Mouse (Mus musculus): ENCODE results near the gene Lrrc32. TPM values are rescaled to one million over a fixed set of nuclear protein-coding genes. Genes with fewer than 3 reads are reported as not detected.

The Lrrc32 gene
- polyA plus RNA-seq, 1 experiment from 2014 or later = 6.4 TPM

- Histone ChIP-seq H3K4me3 (ENCODE audit: low read depth, low read length) (no peak overlapping the region), H3K27me3 (replicated peaks; ENCODE audit: insufficient read depth, low read length) (no peaks in the 10 kb centered on the region), H3K4me2 (replicated peaks; ENCODE audit: low read depth, low read length) (no peak overlapping the region), H3K36me3 (ENCODE audit: insufficient read depth, low read length) (no peaks in the 10 kb centered on the region), H3K9me3 (ENCODE audit: low read length) (no peaks in the 10 kb centered on the region), H3K9ac (replicated peaks; ENCODE audit: low read depth) (no peak overlapping the region), H3K4me1 (ENCODE audit: insufficient read depth, low read depth, low read length) (peaks cover 7% of the 10 kb centered on the region; the same call in 1 of the 2 replicates), H3K27ac (ENCODE audit: low read length) (0 out of 2 replicates have a peak overlapping the region, but pooled peaks have one; percentile 32)
- WGBS = 28% methylated on average over 10 of the region's 10 CpGs
- peak; percentile 67 for DNase-seq (ENCODE audit: low spot score)
- TF ChIP-seq CTCF (IDR thresholded peaks at IDR 0.05) (no peak), EP300 (IDR thresholded peaks at IDR 0.05) (no peak)
- peak; percentile 56 for ATAC-seq
Measured at GRCm38 (mm10) chr7:98537210-98537966, 48.3 kb downstream of the Lrrc32 start.

- 0 out of 2 replicates have a peak overlapping the region, but pooled peaks have one; percentile 32 for H3K27ac ChIP-seq (ENCODE audit: low read length)
- no peak for DNase-seq (ENCODE audit: low spot score)
- 44% methylated on average over 8 of the region's 8 CpGs for WGBS
Measured at GRCm38 (mm10) chr7:98537967-98538573, 49.0 kb downstream of the Lrrc32 start.

GRCm38 (mm10) chr7:98540879-98541278, 51.8 kb downstream of the Lrrc32 start:
- WGBS = 72% methylated on average over 2 of the region's 2 CpGs
- ATAC-seq = no peak
- TF ChIP-seq EP300 (IDR thresholded peaks at IDR 0.05) (no peak), CTCF (IDR thresholded peaks at IDR 0.05) (no peak)

More at GRCm38 (mm10) chr7:98537967-98538573, 49.0 kb downstream of the Lrrc32 start:
- Histone ChIP-seq H3K9ac (replicated peaks; ENCODE audit: low read depth) (no peak overlapping the region), H3K27me3 (replicated peaks; ENCODE audit: insufficient read depth, low read length) (no peaks in the 10 kb centered on the region), H3K9me3 (ENCODE audit: low read length) (no peaks in the 10 kb centered on the region), H3K36me3 (ENCODE audit: insufficient read depth, low read length) (no peaks in the 10 kb centered on the region), H3K4me3 (ENCODE audit: low read depth, low read length) (no peak overlapping the region), H3K4me2 (replicated peaks; ENCODE audit: low read depth, low read length) (no peak overlapping the region), H3K4me1 (ENCODE audit: insufficient read depth, low read depth, low read length) (peaks cover 9% of the 10 kb centered on the region; the same call in 1 of the 2 replicates)
- TF ChIP-seq CTCF (IDR thresholded peaks at IDR 0.05) = no peak
- 0 out of 2 replicates have a peak, but pooled peaks have one; percentile 2 for ATAC-seq

GRCm38 (mm10) chr7:98541564-98541963, 52.5 kb downstream of the Lrrc32 start:
- DNase-seq (ENCODE audit: low spot score) = peak; percentile 55
- Histone ChIP-seq H3K4me3 (ENCODE audit: low read depth, low read length) (no peak overlapping the region), H3K27me3 (replicated peaks; ENCODE audit: insufficient read depth, low read length) (no peaks in the 10 kb centered on the region), H3K4me2 (replicated peaks; ENCODE audit: low read depth, low read length) (no peak overlapping the region), H3K27ac (ENCODE audit: low read length) (no peak overlapping the region), H3K9ac (replicated peaks; ENCODE audit: low read depth) (no peak overlapping the region), H3K36me3 (ENCODE audit: insufficient read depth, low read length) (no peaks in the 10 kb centered on the region), H3K4me1 (ENCODE audit: insufficient read depth, low read depth, low read length) (peaks cover 9% of the 10 kb centered on the region; the same call in 1 of the 2 replicates), H3K9me3 (ENCODE audit: low read length) (no peaks in the 10 kb centered on the region)
- peak; percentile 61 for ATAC-seq
- WGBS = 53% methylated on average over 5 of the region's 5 CpGs
- TF ChIP-seq CTCF (IDR thresholded peaks at IDR 0.05) (no peak), EP300 (IDR thresholded peaks at IDR 0.05) (no peak)

More at GRCm38 (mm10) chr7:98540879-98541278, 51.8 kb downstream of the Lrrc32 start:
- peaks cover 9% of the 10 kb centered on the region; the same call in 1 of the 2 replicates for H3K4me1 ChIP-seq (ENCODE audit: insufficient read depth, low read depth, low read length)
- no peaks in the 10 kb centered on the region for H3K9me3 ChIP-seq (ENCODE audit: low read length)
- no peaks in the 10 kb centered on the region for H3K36me3 ChIP-seq (ENCODE audit: insufficient read depth, low read length)
- no peaks in the 10 kb centered on the region for H3K27me3 ChIP-seq (replicated peaks; ENCODE audit: insufficient read depth, low read length)
- no peak overlapping the region for H3K4me2 ChIP-seq (replicated peaks; ENCODE audit: low read depth, low read length)
- no peak overlapping the region for H3K4me3 ChIP-seq (ENCODE audit: low read depth, low read length)
- no peak overlapping the region for H3K27ac ChIP-seq (ENCODE audit: low read length)
- no peak for DNase-seq (ENCODE audit: low spot score)
- H3K9ac ChIP-seq (replicated peaks; ENCODE audit: low read depth) = no peak overlapping the region

GRCm38 (mm10) chr7:98542267-98542666, 53.2 kb downstream of the Lrrc32 start:
- Histone ChIP-seq H3K27me3 (replicated peaks; ENCODE audit: insufficient read depth, low read length) (no peaks in the 10 kb centered on the region), H3K36me3 (ENCODE audit: insufficient read depth, low read length) (no peaks in the 10 kb centered on the region), H3K27ac (ENCODE audit: low read length) (no peak overlapping the region), H3K4me2 (replicated peaks; ENCODE audit: low read depth, low read length) (no peak overlapping the region), H3K4me3 (ENCODE audit: low read depth, low read length) (no peak overlapping the region), H3K9ac (replicated peaks; ENCODE audit: low read depth) (no peak overlapping the region), H3K9me3 (ENCODE audit: low read length) (no peaks in the 10 kb centered on the region), H3K4me1 (ENCODE audit: insufficient read depth, low read depth, low read length) (peaks cover 9% of the 10 kb centered on the region; the same call in 1 of the 2 replicates)
- DNase-seq (ENCODE audit: low spot score) (no peak), ATAC-seq (no peak)
- TF ChIP-seq CTCF (IDR thresholded peaks at IDR 0.05) (no peak), EP300 (IDR thresholded peaks at IDR 0.05) (no peak)
- 87% methylated on average over 3 of the region's 3 CpGs for WGBS

- ATAC-seq (peak; percentile 50), DNase-seq (ENCODE audit: low spot score) (peak; percentile 60)
- no peaks in the 10 kb centered on the region for H3K9me3 ChIP-seq (ENCODE audit: low read length)
- H3K4me2 ChIP-seq (replicated peaks; ENCODE audit: low read depth, low read length) = no peak overlapping the region
- H3K36me3 ChIP-seq (ENCODE audit: insufficient read depth, low read length) = no peaks in the 10 kb centered on the region
- TF ChIP-seq EP300 (IDR thresholded peaks at IDR 0.05) (peak; percentile 65), CTCF (IDR thresholded peaks at IDR 0.05) (no peak)
- WGBS = 49% methylated on average over 6 of the region's 6 CpGs
- no peaks in the 10 kb centered on the region for H3K27me3 ChIP-seq (replicated peaks; ENCODE audit: insufficient read depth, low read length)
- H3K4me3 ChIP-seq (ENCODE audit: low read depth, low read length) = no peak overlapping the region
- no peak overlapping the region for H3K27ac ChIP-seq (ENCODE audit: low read length)
- peaks cover 9% of the 10 kb centered on the region; the same call in 1 of the 2 replicates for H3K4me1 ChIP-seq (ENCODE audit: insufficient read depth, low read depth, low read length)
- H3K9ac ChIP-seq (replicated peaks; ENCODE audit: low read depth) = no peak overlapping the region
Measured at GRCm38 (mm10) chr7:98542731-98543142, 53.7 kb downstream of the Lrrc32 start.
